Mouse (Mus musculus): Measurements from ENCODE around the gene Cpxm1. TPM values are rescaled to one million over a fixed set of nuclear protein-coding genes. Genes with fewer than 3 reads are reported as not detected.

The Cpxm1 gene
- polyA plus RNA-seq, 1 experiment from 2014 or later, result 0.82 TPM

DNA sequence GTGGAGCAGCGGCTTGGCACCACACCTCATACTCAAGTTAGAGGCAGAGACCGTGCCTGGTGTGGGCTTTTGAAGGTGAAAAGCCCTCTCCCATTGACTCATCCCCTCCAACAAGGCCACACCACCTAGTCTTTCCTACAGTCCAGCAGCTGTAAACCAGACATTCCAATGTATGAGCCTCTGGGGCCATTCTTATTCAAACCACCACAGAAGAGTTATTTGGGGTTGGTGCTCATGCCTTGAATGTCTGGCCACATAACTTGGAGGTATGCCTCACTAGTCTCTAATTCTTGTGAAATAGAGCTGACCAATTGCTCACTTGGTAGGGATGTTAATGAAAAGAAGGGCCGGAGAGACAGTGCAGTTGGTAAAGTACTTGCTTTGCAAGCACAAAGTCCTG lies 47.0 kb downstream of the Cpxm1 start:
- CTCF ChIA-PET, result no interaction called here

DNA sequence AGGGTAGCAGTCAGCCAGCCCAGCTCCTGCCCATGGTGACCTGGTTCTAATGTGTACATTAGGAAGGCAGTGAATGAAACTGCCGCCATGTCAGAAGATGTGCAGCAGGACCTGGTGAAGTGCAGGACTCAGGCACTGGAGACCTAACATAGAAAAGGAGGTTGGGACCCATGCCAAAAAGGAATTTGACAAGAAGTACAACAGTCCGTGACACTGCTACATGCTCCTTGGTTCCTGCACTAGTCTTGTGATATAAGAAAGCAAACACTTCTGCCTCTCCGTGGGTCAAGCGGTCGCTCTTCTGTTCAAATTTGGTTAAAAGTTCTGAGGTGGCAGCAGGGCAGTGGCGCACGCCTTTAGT lies 56.2 kb downstream of the Cpxm1 start:
- ChIA-PET POLR2A (interaction anchor here (2.3 kb wide), 1 partner anchor 10 kb away, joined by 8 read pairs; no protein-coding TSS in a partner anchor), CTCF (no interaction called here)
- TF ChIP-seq CTCF (IDR thresholded peaks at IDR 0.05), result no peak
- DNase-seq (ENCODE audit: low read depth, low spot score), result no peak
- ATAC-seq, result no peak
- in situ Hi-C loops (cut with MboI; ENCODE audit: low pct_unique_long_range_greater_than_20kb), result no loop called here
- H3K27me3 ChIP-seq, result no peaks in the 10 kb centered on the region

More for the DNA sequence above, 47.0 kb downstream of the Cpxm1 start:
- in situ Hi-C loops (cut with MboI; ENCODE audit: low pct_unique_long_range_greater_than_20kb), result no loop called here
- POLR2A ChIA-PET, result interaction anchor here (1.5 to 1.9 kb wide), 2 partner anchors 9 to 12 kb away, joined by 4 to 8 read pairs; no protein-coding TSS in a partner anchor
- no peaks in the 10 kb centered on the region for H3K27me3 ChIP-seq
- no peak for TF ChIP-seq CTCF (IDR thresholded peaks at IDR 0.05)
- DNase-seq (ENCODE audit: low read depth, low spot score) (peak; percentile 24), ATAC-seq (peak; percentile 60)

Other genes with a start within 250 kb of the Cpxm1 start
- 283 TPM for gene Snrpb, start 218.2 kb downstream of the Cpxm1 start, polyA plus RNA-seq (2021)
- gene Tmc2, start 202.4 kb downstream of the Cpxm1 start, polyA plus RNA-seq (2021), result not detected
- gene Nop56, start 123.1 kb downstream of the Cpxm1 start, polyA plus RNA-seq (2021), result 139 TPM
- gene Idh3b, start 113.0 kb downstream of the Cpxm1 start, polyA plus RNA-seq (2021), result 267 TPM
- gene Ebf4, start 102.4 kb downstream of the Cpxm1 start, polyA plus RNA-seq (2021), result 18.9 TPM
- gene Gm28372, start 7.7 kb upstream of the Cpxm1 start, polyA plus RNA-seq (2021), result 0.06 TPM
- gene 1700020A23Rik, start 7.7 kb upstream of the Cpxm1 start, polyA plus RNA-seq (2021), result not detected
- not detected for gene Tmem239, start 8.9 kb upstream of the Cpxm1 start, polyA plus RNA-seq (2021)
- gene Vps16, start 26.8 kb upstream of the Cpxm1 start, polyA plus RNA-seq (2021), result 67.1 TPM
- 29.9 TPM for gene Pced1a, start 27.1 kb upstream of the Cpxm1 start, polyA plus RNA-seq (2021)
- 90.4 TPM for gene Ptpra, start 52.7 kb upstream of the Cpxm1 start, polyA plus RNA-seq (2021)
- gene Mrps26, start 166.2 kb upstream of the Cpxm1 start, polyA plus RNA-seq (2021), result 73.1 TPM
- gene Oxt, start 178.6 kb upstream of the Cpxm1 start, polyA plus RNA-seq (2021), result not detected
- not detected for gene Avp, start 185.0 kb upstream of the Cpxm1 start, polyA plus RNA-seq (2021)
- 8.1 TPM for gene Fastkd5, start 232.5 kb upstream of the Cpxm1 start, polyA plus RNA-seq (2021)
- gene Ubox5, start 232.5 kb upstream of the Cpxm1 start, polyA plus RNA-seq (2021), result 8.9 TPM
- gene Lzts3, start 245.2 kb upstream of the Cpxm1 start, polyA plus RNA-seq (2021), result 14.6 TPM

All from Patski (cell line).